Comparison of ENCODE assay signal across 14 mouse cellular contexts in genomic region chr4:63742101-63742500, GRCm38 (mm10). TPM values are rescaled to one million over a fixed set of nuclear protein-coding genes. Genes with fewer than 3 reads are reported as not detected.
DNase-seq lines count a peak whose midpoint lies in the region; ATAC-seq lines count a peak whose summit lies in the region.
"Had no signal": no experiment of that assay in that cellular context is flagged by ENCODE, and none has a peak within 500 bp of the region (broad histone marks: within the 10 kb centered on the region; RNA-seq: fewer than 3 reads in every experiment).

No protein-coding gene starts in this region.

- H3K9me3 ChIP-seq in forebrain, embryonic 14.5 days (replicated peaks; ENCODE audit: control insufficient read depth, low read length), result no peaks in the 10 kb centered on the region
- H3K9me3 ChIP-seq in forebrain, embryonic 13.5 days (replicated peaks), result no peaks in the 10 kb centered on the region
- no peaks in the 10 kb centered on the region for H3K9me3 ChIP-seq in lung, embryonic 16.5 days (ENCODE audit: control insufficient read depth, low read length)
- H3K9me3 ChIP-seq: neural tube, embryonic 13.5 days had no signal

- H3K4me2 ChIP-seq in forebrain, embryonic 14.5 days (ENCODE audit: low read length), result no peak overlapping the region
- no peak overlapping the region for H3K4me2 ChIP-seq in forebrain, embryonic 13.5 days
- no peak overlapping the region for H3K4me2 ChIP-seq in lung, embryonic 16.5 days (ENCODE audit: low read depth, low read length)
- H3K4me2 ChIP-seq: midbrain, embryonic 11.5 days; neural tube, embryonic 13.5 days had no signal

- no peaks in the 10 kb centered on the region for H3K27me3 ChIP-seq in forebrain, embryonic 14.5 days (replicated peaks; ENCODE audit: control insufficient read depth, insufficient read depth, low read length)
- no peaks in the 10 kb centered on the region for H3K27me3 ChIP-seq in forebrain, embryonic 13.5 days
- no peaks in the 10 kb centered on the region for H3K27me3 ChIP-seq in lung, embryonic 16.5 days (ENCODE audit: control insufficient read depth, insufficient read depth, low read depth, low read length)
- H3K27me3 ChIP-seq: neural tube, embryonic 13.5 days had no signal

- peak; percentile 52 for DNase-seq in forebrain, embryonic 14.5 days (ENCODE audit: low spot score)
- peak; percentile 25 for DNase-seq in NIH3T3 (ENCODE audit: low read depth)
- peak; percentile 69 for DNase-seq in kidney, postnatal 14 days
- DNase-seq in T-cell, adult 2 months (ENCODE audit: low spot score), result no peak
- DNase-seq: heart, adult 2 months; liver had no signal

- no peaks in the 10 kb centered on the region for H3K36me3 ChIP-seq in forebrain, embryonic 14.5 days (ENCODE audit: control insufficient read depth, insufficient read depth, low read length)
- H3K36me3 ChIP-seq in forebrain, embryonic 13.5 days (ENCODE audit: poor library complexity, severe bottlenecking), result no peaks in the 10 kb centered on the region
- no peaks in the 10 kb centered on the region for H3K36me3 ChIP-seq in lung, embryonic 16.5 days (ENCODE audit: control insufficient read depth, insufficient read depth, low read length)
- H3K36me3 ChIP-seq: neural tube, embryonic 13.5 days had no signal

- no peak overlapping the region for H3K9ac ChIP-seq in forebrain, embryonic 14.5 days (ENCODE audit: low read length)
- H3K9ac ChIP-seq in forebrain, embryonic 13.5 days, result no peak overlapping the region
- no peak overlapping the region for H3K9ac ChIP-seq in lung, embryonic 16.5 days (ENCODE audit: low read length)
- H3K9ac ChIP-seq: neural tube, embryonic 13.5 days had no signal

- no peak overlapping the region for H3K27ac ChIP-seq in forebrain, embryonic 14.5 days (ENCODE audit: low read depth, low read length)
- H3K27ac ChIP-seq in forebrain, embryonic 13.5 days, result no peak overlapping the region
- 0 out of 2 replicates have a peak overlapping the region, but pooled peaks have one; percentile 26 for H3K27ac ChIP-seq in lung, embryonic 16.5 days (ENCODE audit: low read length)
- H3K27ac ChIP-seq: heart, adult 2 months; neural tube, embryonic 13.5 days had no signal

- H3K4me3 ChIP-seq in forebrain, embryonic 14.5 days (ENCODE audit: low read depth, low read length), result no peak overlapping the region
- H3K4me3 ChIP-seq in forebrain, embryonic 13.5 days, result no peak overlapping the region
- H3K4me3 ChIP-seq in lung, embryonic 16.5 days (ENCODE audit: low read length), result no peak overlapping the region
- H3K4me3 ChIP-seq: heart, adult 2 months; neural tube, embryonic 13.5 days had no signal

- WGBS in forebrain, embryonic 14.5 days, result 42% methylated on average over 7 of the region's 7 CpGs
- WGBS in forebrain, embryonic 13.5 days, result 57% methylated on average over 7 of the region's 7 CpGs
- 29% methylated on average over 7 of the region's 7 CpGs for WGBS in lung, embryonic 16.5 days

- H3K4me1 ChIP-seq in forebrain, embryonic 14.5 days (ENCODE audit: control insufficient read depth, insufficient read depth, low read length), result 0 out of 2 replicates have a peak, but pooled peaks cover 3% of the 10 kb centered on the region
- 0 out of 2 replicates have a peak, but pooled peaks cover 5% of the 10 kb centered on the region for H3K4me1 ChIP-seq in forebrain, embryonic 13.5 days
- peaks cover 31% of the 10 kb centered on the region for H3K4me1 ChIP-seq in lung, embryonic 16.5 days (replicated peaks; ENCODE audit: control insufficient read depth, insufficient read depth, low read length)

- ATAC-seq in forebrain, embryonic 14.5 days, result no peak
- ATAC-seq in forebrain, embryonic 13.5 days, result no peak
- peak; percentile 52 for ATAC-seq in lung, embryonic 16.5 days (ENCODE audit: low read depth)
- no peak for ATAC-seq in megakaryocyte-erythroid progenitor cell, adult 5-6 weeks (replicated peaks; ENCODE audit: low FRiP score, low TSS enrichment, poor library complexity, severe bottlenecking)
- no peak for ATAC-seq in inflammation-experienced regulatory T-cells, adult 6 months

RNA-seq across cellular contexts. Expression of gene Tnfsf15, which starts 2.8 kb away (rescaled TPM):
- not detected in 2 replicates for polyA plus RNA-seq in forebrain, embryonic 14.5 days (2014; fragmentation: Nextera tagmentation; extraction: Ambion mirVana)
- not detected in 2 replicates for polyA plus RNA-seq in forebrain, embryonic 13.5 days (2015; fragmentation: Nextera tagmentation; extraction: Ambion mirVana)
- polyA plus RNA-seq in lung, embryonic 16.5 days (2015; fragmentation: Nextera tagmentation; extraction: Ambion mirVana), result 0.46 and 0.65 TPM in 2 replicates
- total RNA-seq in megakaryocyte-erythroid progenitor cell, adult 5-6 weeks (2014; fragmentation: Nextera tagmentation), result not detected in 2 replicates
- total RNA-seq in megakaryocyte-erythroid progenitor cell, adult 5-6 weeks (2017), result not detected in 2 replicates
- polyA plus RNA-seq in inflammation-experienced regulatory T-cells, adult 6 months (2017; shearing (Covaris generic)), result 1 to 10 TPM in 1 of 3 experiments, under 1 TPM in 2; 0.63 to 1.0 (median 0.82) TPM
- total RNA-seq: common myeloid progenitor, adult 5-6 weeks; heart, adult 2 months; hematopoietic stem cell, adult 5-6 weeks had no signal
- polyA plus RNA-seq: heart, adult 2 months; midbrain, embryonic 11.5 days; neural tube, embryonic 13.5 days had no signal
